Mouse (Mus musculus) thymus, adult 2 months (tissue): ENCODE data around the gene Vps35l.

Source experiments
- CTCF ChIP-seq: fragments of 200-500 bp; IDR thresholded peaks from 2 replicates; pipeline ENCODE4 v1.5.1; 2012; ENCODE audit warnings: mild to moderate bottlenecking, control low read depth, low read length, moderate library complexity, borderline replicate concordance; ENCODE audit not compliant: control insufficient read depth, poor library complexity, insufficient read depth; ENCODE audit errors: extremely low read depth
- POLR2A ChIP-seq: fragments of 200-500 bp; IDR thresholded peaks from 2 replicates; pipeline ENCODE4 v1.6.1; 2012; ENCODE audit warnings: mild to moderate bottlenecking, low read length, control low read depth, moderate library complexity; ENCODE audit not compliant: control insufficient read depth, poor library complexity, insufficient read depth; ENCODE audit errors: extremely low read depth

DNA sequence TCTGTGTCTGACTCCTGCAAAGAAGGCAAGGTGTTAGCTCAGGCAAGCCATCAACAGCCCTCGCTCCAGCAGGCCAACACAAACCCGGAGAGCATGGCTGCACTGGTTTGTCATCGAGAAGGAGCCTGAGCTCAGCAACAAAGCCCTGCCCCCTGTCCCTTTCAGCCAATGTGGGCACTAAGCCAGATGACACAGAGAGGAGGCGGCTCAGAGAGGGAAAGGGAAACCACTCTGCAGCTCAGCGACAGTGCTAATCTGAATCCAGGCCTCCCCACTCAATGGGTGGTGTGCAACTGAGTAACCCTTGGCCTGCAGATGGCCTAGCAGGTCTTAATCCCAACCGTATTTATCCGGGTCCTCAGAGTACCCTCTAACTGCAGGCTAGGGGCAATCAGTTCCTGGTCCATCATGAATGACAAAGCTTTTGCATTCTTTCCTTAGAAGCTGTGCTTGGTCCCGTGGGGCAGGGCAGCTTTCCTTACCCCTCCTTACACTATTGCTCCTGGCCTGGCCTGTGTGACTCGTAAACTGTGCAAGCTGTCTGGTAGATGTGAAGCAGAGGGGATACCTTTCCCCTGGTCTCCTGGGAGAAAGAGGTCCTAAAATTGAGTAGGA is 110.8 kb downstream of the Vps35l start:
- TF ChIP-seq CTCF, result no peak
- TF ChIP-seq POLR2A, result no peak
